ENCODE assay signal across 26 mouse cellular contexts in genomic region chr1:159342355-159342754, GRCm38 (mm10).
DNase-seq lines count a peak whose midpoint lies in the region; ATAC-seq and TF ChIP-seq lines count a peak whose summit lies in the region.
"Had no signal": no experiment of that assay in that cellular context is flagged by ENCODE, and none has a peak within 500 bp of the region (broad histone marks: within the 10 kb centered on the region; RNA-seq: fewer than 3 reads in every experiment).

No protein-coding gene starts in this region.

- no peak overlapping the region for H3K4me3 ChIP-seq in midbrain, embryonic 11.5 days (ENCODE audit: low read depth, low read length)
- H3K4me3 ChIP-seq in midbrain, postnatal 0 days (ENCODE audit: low read depth, low read length) = no peak overlapping the region
- H3K4me3 ChIP-seq in ES-E14 (ENCODE audit: insufficient read depth in 1 of 2, low read depth in 1 of 2, low read length in 2 of 2, poor library complexity in 1 of 2, severe bottlenecking in 1 of 2) = no peak overlapping the region
- H3K4me3 ChIP-seq in heart, embryonic 11.5 days (ENCODE audit: low read depth, low read length) = no peak overlapping the region
- H3K4me3 ChIP-seq: embryonic facial prominence, embryonic 10.5 days; embryonic facial prominence, embryonic 13.5 days; erythroblast, embryonic 14.5 days; forebrain, embryonic 12.5 days; forebrain, embryonic 15.5 days; heart, adult 2 months; heart, embryonic 10.5 days; hindbrain, embryonic 12.5 days; hindbrain, embryonic 15.5 days had no signal

- no peak overlapping the region for H3K4me2 ChIP-seq in midbrain, embryonic 11.5 days
- no peak overlapping the region for H3K4me2 ChIP-seq in midbrain, postnatal 0 days (ENCODE audit: low read depth, low read length, poor library complexity, severe bottlenecking)
- H3K4me2 ChIP-seq in heart, embryonic 11.5 days = no peak overlapping the region
- H3K4me2 ChIP-seq: embryonic facial prominence, embryonic 13.5 days; forebrain, embryonic 12.5 days; forebrain, embryonic 15.5 days; hindbrain, embryonic 12.5 days; hindbrain, embryonic 15.5 days had no signal

- no peak for ATAC-seq in midbrain, embryonic 11.5 days (ENCODE audit: low FRiP score)
- no peak for ATAC-seq in midbrain, postnatal 0 days (ENCODE audit: low FRiP score)
- ATAC-seq in heart, embryonic 11.5 days (replicated peaks; ENCODE audit: insufficient number of reproducible peaks, low FRiP score, low TSS enrichment) = no peak
- ATAC-seq: forebrain, embryonic 15.5 days; intestine, postnatal 0 days had no signal

- H3K27ac ChIP-seq in midbrain, embryonic 11.5 days (ENCODE audit: low read depth, low read length) = no peak overlapping the region
- no peak overlapping the region for H3K27ac ChIP-seq in midbrain, postnatal 0 days (ENCODE audit: low read depth, low read length)
- H3K27ac ChIP-seq in ES-E14 (ENCODE audit: insufficient read depth, low read depth, low read length, poor library complexity, severe bottlenecking) = no peak overlapping the region
- H3K27ac ChIP-seq in heart, embryonic 11.5 days (ENCODE audit: low read depth, low read length) = no peak overlapping the region
- H3K27ac ChIP-seq: embryonic facial prominence, embryonic 10.5 days; embryonic facial prominence, embryonic 13.5 days; forebrain, embryonic 12.5 days; forebrain, embryonic 15.5 days; heart, adult 2 months; heart, embryonic 10.5 days; hindbrain, embryonic 12.5 days; hindbrain, embryonic 15.5 days had no signal

- no peak for TF ChIP-seq CTCF in midbrain, postnatal 0 days (IDR thresholded peaks at IDR 0.05)

- no peaks in the 10 kb centered on the region for H3K9me3 ChIP-seq in midbrain, embryonic 11.5 days (ENCODE audit: control insufficient read depth, low read length)
- no peaks in the 10 kb centered on the region for H3K9me3 ChIP-seq in midbrain, postnatal 0 days (ENCODE audit: low read length)
- no peaks in the 10 kb centered on the region for H3K9me3 ChIP-seq in ES-E14 (ENCODE audit: control insufficient read depth, insufficient read depth, low read depth, low read length)
- H3K9me3 ChIP-seq in heart, embryonic 11.5 days (replicated peaks; ENCODE audit: control insufficient read depth, low read length) = no peaks in the 10 kb centered on the region
- H3K9me3 ChIP-seq: embryonic facial prominence, embryonic 10.5 days; embryonic facial prominence, embryonic 13.5 days; forebrain, embryonic 12.5 days; forebrain, embryonic 15.5 days; heart, embryonic 10.5 days; hindbrain, embryonic 12.5 days; hindbrain, embryonic 15.5 days had no signal

- in situ Hi-C loops in ES-E14 (cut with MboI; ENCODE audit: low sequenced_read_pairs in 2 of 2, unreplicated experiment in 2 of 2) = no loop called here

- H3K4me1 ChIP-seq in midbrain, embryonic 11.5 days (ENCODE audit: control insufficient read depth, insufficient read depth, low read length) = no peaks in the 10 kb centered on the region
- no peaks in the 10 kb centered on the region for H3K4me1 ChIP-seq in midbrain, postnatal 0 days (ENCODE audit: insufficient read depth, low read length)
- H3K4me1 ChIP-seq in ES-E14 (ENCODE audit: control insufficient read depth in 2 of 2, insufficient read depth in 2 of 2, low read length in 2 of 2, poor library complexity in 1 of 2) = no peaks in the 10 kb centered on the region; a peak in 1 of 4 replicates
- H3K4me1 ChIP-seq in heart, embryonic 11.5 days (ENCODE audit: control insufficient read depth, insufficient read depth, low read length) = no peaks in the 10 kb centered on the region
- H3K4me1 ChIP-seq: embryonic facial prominence, embryonic 10.5 days; embryonic facial prominence, embryonic 13.5 days; forebrain, embryonic 12.5 days; forebrain, embryonic 15.5 days; heart, embryonic 10.5 days; hindbrain, embryonic 12.5 days; hindbrain, embryonic 15.5 days had no signal

- H3K9ac ChIP-seq in midbrain, embryonic 11.5 days (ENCODE audit: low read length) = no peak overlapping the region
- H3K9ac ChIP-seq in midbrain, postnatal 0 days (replicated peaks; ENCODE audit: low read length, poor library complexity, severe bottlenecking) = no peak overlapping the region
- H3K9ac ChIP-seq in ES-E14 (ENCODE audit: insufficient read depth, low read depth, low read length, poor library complexity, severe bottlenecking) = no peak overlapping the region
- H3K9ac ChIP-seq in heart, embryonic 11.5 days (ENCODE audit: low read depth, low read length) = no peak overlapping the region
- H3K9ac ChIP-seq: embryonic facial prominence, embryonic 13.5 days; forebrain, embryonic 12.5 days; forebrain, embryonic 15.5 days; hindbrain, embryonic 12.5 days; hindbrain, embryonic 15.5 days had no signal

- WGBS in midbrain, embryonic 11.5 days = 66% methylated on average over 2 of the region's 2 CpGs
- WGBS in midbrain, postnatal 0 days = 59% methylated on average over 2 of the region's 2 CpGs
- 55% methylated on average over 2 of the region's 2 CpGs for WGBS in heart, embryonic 11.5 days (ENCODE audit: insufficient replicate concordance)

- H3K36me3 ChIP-seq in midbrain, embryonic 11.5 days (ENCODE audit: control insufficient read depth, insufficient read depth, low read length) = peaks cover 2% of the 10 kb centered on the region; the same call in 1 of the 2 replicates
- peaks cover 8% of the 10 kb centered on the region; the same call in 1 of the 2 replicates for H3K36me3 ChIP-seq in midbrain, postnatal 0 days (ENCODE audit: insufficient read depth, low read length)
- H3K36me3 ChIP-seq in ES-E14 (ENCODE audit: control insufficient read depth, insufficient read depth, low read length, poor library complexity, severe bottlenecking) = peaks cover 2% of the 10 kb centered on the region
- peaks cover 8% of the 10 kb centered on the region; the same call in 1 of the 2 replicates for H3K36me3 ChIP-seq in heart, embryonic 11.5 days (ENCODE audit: control insufficient read depth, insufficient read depth, low read length)

- DNase-seq in midbrain, embryonic 11.5 days (ENCODE audit: low spot score, missing footprints) = peak; percentile 39
- no peak for DNase-seq in midbrain, postnatal 0 days (ENCODE audit: low spot score)
- no peak for DNase-seq in ES-E14 (ENCODE audit: low read depth, low spot score)
- DNase-seq in brain, adult 2 months (ENCODE audit: low read depth, low spot score) = peak; percentile 16
- no peak for DNase-seq in layer of hippocampus, adult 9-10 months (ENCODE audit: low spot score)
- no peak for DNase-seq in gastrocnemius, postnatal 25 days
- DNase-seq: adrenal gland, postnatal 10 days; adrenal gland, postnatal 36 days; B cell, adult 2 months; cerebellum, adult 11 months; cerebellum, adult 2 months; cerebellum, adult 9-11 months; cerebellum, postnatal 36 days; embryo, embryonic 11 days; gastrocnemius, postnatal 36 days; heart, adult 2 months had no signal

- H3K27me3 ChIP-seq in midbrain, embryonic 11.5 days (ENCODE audit: control insufficient read depth, insufficient read depth, low read length) = no peaks in the 10 kb centered on the region
- no peaks in the 10 kb centered on the region for H3K27me3 ChIP-seq in midbrain, postnatal 0 days (ENCODE audit: insufficient read depth, low read length)
- H3K27me3 ChIP-seq in heart, embryonic 11.5 days (ENCODE audit: control insufficient read depth, insufficient read depth, low read length) = no peaks in the 10 kb centered on the region
- H3K27me3 ChIP-seq: embryonic facial prominence, embryonic 13.5 days; forebrain, embryonic 12.5 days; forebrain, embryonic 15.5 days; hindbrain, embryonic 12.5 days; hindbrain, embryonic 15.5 days had no signal

TF ChIP-seq in ES-E14, 5 proteins besides CTCF, POLR2A, EP300 and RAD21:
- no peak for TF ChIP-seq CHD2 (IDR thresholded peaks at IDR 0.05; ENCODE audit: low read depth, low read length)
- TF ChIP-seq MAFK (IDR thresholded peaks at IDR 0.05; ENCODE audit: insufficient read depth, low read depth, low read length) = peak; percentile 97

Comparison
In these comparisons a context has a peak if more than half of its experiments do, and no peak if none do; other contexts are left out.
1. DNase-seq: peak in midbrain, embryonic 11.5 days (single experiment) and brain, adult 2 months (single experiment); none in midbrain, postnatal 0 days (single experiment), ES-E14 (single experiment), layer of hippocampus, adult 9-10 months (single experiment) and gastrocnemius, postnatal 25 days (single experiment).